Mouse (Mus musculus) bone marrow macrophage, adult 2 months (primary cell): ENCODE results near the gene Dnajb7.
A peak's percentile ranks its signal among the peaks of the same experiment; 100 is the strongest.

Experiments used
- CTCF ChIP-seq: IDR thresholded peaks from 2 replicates; pipeline ENCODE4 v1.5.1; 2012; ENCODE audit warnings: low read depth, mild to moderate bottlenecking, low read length, moderate library complexity
- POLR2A ChIP-seq: IDR thresholded peaks from 2 replicates; pipeline ENCODE4 v1.6.1; 2012; ENCODE audit warnings: mild to moderate bottlenecking, low read depth, low read length, borderline replicate concordance

DNA sequence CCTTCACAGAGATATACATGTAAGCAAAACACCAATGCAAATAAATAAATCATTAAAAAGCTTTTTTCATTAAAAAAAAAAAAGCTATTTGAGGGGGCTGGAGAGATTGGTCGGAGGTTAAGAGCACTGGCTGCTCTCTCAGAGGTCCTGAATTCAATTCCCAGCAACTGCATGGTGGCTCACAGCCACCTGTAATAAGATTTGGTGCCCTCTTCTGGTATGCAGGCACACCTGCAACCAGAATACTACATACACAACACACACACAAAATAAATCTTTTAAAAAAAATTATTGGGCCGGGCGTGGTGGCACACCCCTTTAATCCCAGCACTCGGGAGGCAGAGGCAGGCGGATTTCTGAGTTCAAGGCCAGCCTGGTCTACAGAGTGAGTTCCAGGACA, 21.8 kb downstream of the Dnajb7 start:
- TF ChIP-seq CTCF = peak; percentile 30; the same call in 1 of the 2 replicates
- no peak for TF ChIP-seq POLR2A
